Mouse (Mus musculus) liver, adult 2 months (tissue): ENCODE results near the gene Eif4a2. TPM values are rescaled to one million over a fixed set of nuclear protein-coding genes. Genes with fewer than 3 reads are reported as not detected.

Experiments
- DNase-seq: peaks from one replicate; pipeline ENCODE4 v3.0.0-alpha.2; 2011; ENCODE audit warnings: low read depth, low spot score; ENCODE audit errors: extremely low read depth
- H3K27ac ChIP-seq: fragments of 200-500 bp; replicated peaks from 2 replicates; pipeline ENCODE4 v1.5.1; 2012; ENCODE audit warnings: low read depth, mild to moderate bottlenecking, control low read depth, inconsistent platforms, low read length; ENCODE audit not compliant: insufficient read depth
- H3K27me3 ChIP-seq: fragments of 200-500 bp; 2 replicates; pipeline ENCODE4 v1.6.1; 2012; ENCODE audit warnings: mild to moderate bottlenecking, moderate library complexity, low read length, inconsistent platforms; ENCODE audit not compliant: control insufficient read depth, insufficient read depth
- H3K36me3 ChIP-seq: fragments of 200-500 bp; 2 replicates; pipeline ENCODE4 v1.6.1; 2012; ENCODE audit warnings: low read length, inconsistent platforms; ENCODE audit not compliant: control insufficient read depth, insufficient read depth
- H3K4me1 ChIP-seq: fragments of 200-500 bp; 2 replicates; pipeline ENCODE4 v1.6.1; 2011; ENCODE audit warnings: low read length; ENCODE audit not compliant: control insufficient read depth, insufficient read depth
- H3K4me3 ChIP-seq: fragments of 200-500 bp; 2 replicates; pipeline ENCODE4 v1.5.1; 2011; ENCODE audit warnings: low read depth, mild to moderate bottlenecking, control low read depth, low read length, moderate library complexity; ENCODE audit not compliant: insufficient read depth
- H3K79me2 ChIP-seq: fragments of 200-500 bp; 2 replicates; pipeline ENCODE4 v1.6.1; 2012; ENCODE audit warnings: inconsistent platforms, mild to moderate bottlenecking, low read length, moderate library complexity; ENCODE audit not compliant: control insufficient read depth, insufficient read depth
- H3K9ac ChIP-seq: fragments of 200-500 bp; 2 replicates; pipeline ENCODE4 v1.6.1; 2012; ENCODE audit warnings: low read depth, mild to moderate bottlenecking, control low read depth, inconsistent platforms, low read length
- CTCF ChIP-seq: fragments of 200-500 bp; IDR thresholded peaks from 2 replicates; pipeline ENCODE4 v1.5.1; 2011; ENCODE audit warnings: low read depth, low read length, control low read depth
- POLR2A ChIP-seq: fragments of 200-500 bp; IDR thresholded peaks from 2 replicates; pipeline ENCODE4 v1.6.1; 2011; ENCODE audit warnings: low read length, control low read depth; ENCODE audit not compliant: insufficient read depth; ENCODE audit errors: extremely low read depth
- WGBS: fragments of 180-500 bp; shearing (Covaris S2); methylation state at CpG from one replicate; pipeline ENCODE4 v1.1.7; 2018; 5-methylcytosine and 5-hydroxymethylcytosine counted together
- polyA plus RNA-seq: library from polyadenylated mRNA; depleted of rRNA; stranded (reverse); fragments of >200 nt; gene quantifications from 2 replicates; pipeline ENCODE4 v1.2.3, GENCODE M21; 2012
- total RNA-seq: library from RNA; depleted of rRNA; stranded (reverse); fragments of >200 nt; gene quantifications from 2 replicates; pipeline ENCODE4 v1.2.3, GENCODE M21; 2014

Gene Eif4a2
- total and polyA plus RNA-seq, 2 experiments = 75.9 to 412 TPM

GRCm38 (mm10) chr16:23112348-23112747 lies 5.1 kb downstream of the Eif4a2 start:
- WGBS = 76% methylated on average over 12 of the region's 12 CpGs
- no peaks in the 10 kb centered on the region for H3K27me3 ChIP-seq
- H3K27ac ChIP-seq = no peak overlapping the region
- peaks cover 9% of the 10 kb centered on the region for H3K79me2 ChIP-seq
- peaks cover 55% of the 10 kb centered on the region for H3K36me3 ChIP-seq
- no peak overlapping the region for H3K9ac ChIP-seq
- DNase-seq = no peak
- H3K4me1 ChIP-seq = peaks cover 12% of the 10 kb centered on the region; the same call in 1 of the 2 replicates
- TF ChIP-seq POLR2A = no peak
- TF ChIP-seq CTCF = no peak
- no peak overlapping the region for H3K4me3 ChIP-seq

GRCm38 (mm10) chr16:23112861-23113435 lies 5.7 kb downstream of the Eif4a2 start:
- 52% methylated on average over 9 of the region's 9 CpGs for WGBS
- no peaks in the 10 kb centered on the region for H3K27me3 ChIP-seq
- H3K79me2 ChIP-seq = peaks cover 5% of the 10 kb centered on the region
- H3K27ac ChIP-seq = no peak overlapping the region
- H3K9ac ChIP-seq = no peak overlapping the region
- H3K4me1 ChIP-seq = peaks cover 12% of the 10 kb centered on the region; the same call in 1 of the 2 replicates
- peaks cover 56% of the 10 kb centered on the region for H3K36me3 ChIP-seq
- no peak for DNase-seq
- H3K4me3 ChIP-seq = no peak overlapping the region
- no peak for TF ChIP-seq POLR2A
- no peak for TF ChIP-seq CTCF

- DNase-seq = no peak
- no peak overlapping the region for H3K4me3 ChIP-seq
- H3K79me2 ChIP-seq = no peaks in the 10 kb centered on the region
- no peak for TF ChIP-seq POLR2A
- TF ChIP-seq CTCF = no peak
- H3K27me3 ChIP-seq = no peaks in the 10 kb centered on the region
- H3K4me1 ChIP-seq = peaks cover 10% of the 10 kb centered on the region; the same call in 1 of the 2 replicates
- H3K27ac ChIP-seq = no peak overlapping the region
- no peak overlapping the region for H3K9ac ChIP-seq
- peaks cover 53% of the 10 kb centered on the region for H3K36me3 ChIP-seq
Observed at GRCm38 (mm10) chr16:23113903-23114302, 6.7 kb downstream of the Eif4a2 start.

GRCm38 (mm10) chr16:23114339-23115171 lies 7.3 kb downstream of the Eif4a2 start:
- TF ChIP-seq CTCF (no peak), POLR2A (no peak)
- Histone ChIP-seq H3K27me3 (no peaks in the 10 kb centered on the region), H3K4me1 (peaks cover 4% of the 10 kb centered on the region; the same call in 1 of the 2 replicates), H3K4me3 (no peak overlapping the region), H3K9ac (no peak overlapping the region), H3K27ac (no peak overlapping the region), H3K36me3 (peaks cover 47% of the 10 kb centered on the region), H3K79me2 (no peaks in the 10 kb centered on the region)
- 71% methylated on average over 5 of the region's 5 CpGs for WGBS
- no peak for DNase-seq

GRCm38 (mm10) chr16:23115486-23115885 lies 8.2 kb downstream of the Eif4a2 start:
- Histone ChIP-seq H3K79me2 (no peaks in the 10 kb centered on the region), H3K36me3 (peaks cover 38% of the 10 kb centered on the region), H3K9ac (no peak overlapping the region), H3K27me3 (no peaks in the 10 kb centered on the region), H3K27ac (no peak overlapping the region), H3K4me3 (no peak overlapping the region), H3K4me1 (0 out of 2 replicates have a peak, but pooled peaks cover 3% of the 10 kb centered on the region)
- TF ChIP-seq POLR2A (no peak), CTCF (no peak)
- WGBS = 87% methylated on average over 3 of the region's 3 CpGs
- DNase-seq = no peak

GRCm38 (mm10) chr16:23117173-23117572 lies 9.9 kb downstream of the Eif4a2 start:
- H3K4me3 ChIP-seq = no peak overlapping the region
- 82% methylated on average over 4 of the region's 4 CpGs for WGBS
- no peaks in the 10 kb centered on the region for H3K79me2 ChIP-seq
- peaks cover 22% of the 10 kb centered on the region for H3K36me3 ChIP-seq
- H3K4me1 ChIP-seq = no peaks in the 10 kb centered on the region
- no peak for TF ChIP-seq POLR2A
- no peak for TF ChIP-seq CTCF
- DNase-seq = no peak
- H3K9ac ChIP-seq = no peak overlapping the region
- H3K27ac ChIP-seq = no peak overlapping the region
- no peaks in the 10 kb centered on the region for H3K27me3 ChIP-seq
